Mouse (Mus musculus): ENCODE results near the gene Ptprs. TPM values are rescaled to one million over a fixed set of nuclear protein-coding genes. Genes with fewer than 3 reads are reported as not detected.

Gene Ptprs
- polyA plus RNA-seq, 1 experiment, result 24.6 TPM

DNA sequence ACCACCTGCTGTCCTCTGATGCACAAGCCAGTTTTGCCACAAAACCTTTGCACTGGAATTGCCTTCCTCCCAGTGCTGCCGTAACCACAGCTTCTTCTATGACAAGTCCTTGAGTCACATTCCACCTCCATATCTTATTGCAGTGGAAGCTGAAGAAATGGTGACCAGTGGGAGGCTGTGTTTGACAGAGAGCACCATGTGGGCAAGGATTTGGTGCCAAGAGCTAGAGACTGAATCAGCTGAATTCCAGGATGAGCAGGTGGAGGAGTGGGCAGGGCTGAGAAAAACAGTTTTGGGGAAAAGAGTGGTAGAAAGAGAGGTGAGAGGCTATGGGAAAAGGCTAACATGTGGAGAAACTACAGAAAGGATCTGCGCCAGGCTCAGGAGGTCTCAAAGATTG is 17.6 kb upstream of the Ptprs start:
- Histone ChIP-seq H3K4me3 (replicated peaks) (no peak overlapping the region), H3K36me3 (replicated peaks; ENCODE audit: low read length) (no peaks in the 10 kb centered on the region), H3K27me3 (replicated peaks) (peaks cover 49% of the 10 kb centered on the region), H3K9me3 (peaks cover 90% of the 10 kb centered on the region), H3K4me1 (no peaks in the 10 kb centered on the region)
- no peak for TF ChIP-seq GATA1 (IDR thresholded peaks at IDR 0.05; ENCODE audit: borderline replicate concordance, low read length)
- TF ChIP-seq FLI1 (IDR thresholded peaks at IDR 0.05; ENCODE audit: low read length), result no peak

GRCm38 (mm10) chr17:56490438-56491152 is 14.3 kb upstream of the Ptprs start:
- Histone ChIP-seq H3K36me3 (replicated peaks; ENCODE audit: low read length) (no peaks in the 10 kb centered on the region), H3K4me1 (peaks cover 7% of the 10 kb centered on the region; the same call in 1 of the 2 replicates), H3K4me3 (replicated peaks) (peak overlapping the region; percentile 38), H3K27me3 (replicated peaks) (peaks cover 61% of the 10 kb centered on the region), H3K9me3 (peaks cover 86% of the 10 kb centered on the region)
- TF ChIP-seq FLI1 (IDR thresholded peaks at IDR 0.05; ENCODE audit: low read length), result no peak
- no peak for TF ChIP-seq GATA1 (IDR thresholded peaks at IDR 0.05; ENCODE audit: borderline replicate concordance, low read length)

- no peaks in the 10 kb centered on the region for H3K36me3 ChIP-seq (replicated peaks; ENCODE audit: low read length)
- TF ChIP-seq GATA1 (IDR thresholded peaks at IDR 0.05; ENCODE audit: borderline replicate concordance, low read length), result no peak
- TF ChIP-seq FLI1 (IDR thresholded peaks at IDR 0.05; ENCODE audit: low read length), result no peak
- peaks cover 62% of the 10 kb centered on the region for H3K9me3 ChIP-seq
- H3K27me3 ChIP-seq (replicated peaks), result peaks cover 83% of the 10 kb centered on the region
- H3K4me3 ChIP-seq (replicated peaks), result no peak overlapping the region
- peaks cover 7% of the 10 kb centered on the region; the same call in 1 of the 2 replicates for H3K4me1 ChIP-seq
Measured at GRCm38 (mm10) chr17:56488028-56488427, 11.7 kb upstream of the Ptprs start.

DNA sequence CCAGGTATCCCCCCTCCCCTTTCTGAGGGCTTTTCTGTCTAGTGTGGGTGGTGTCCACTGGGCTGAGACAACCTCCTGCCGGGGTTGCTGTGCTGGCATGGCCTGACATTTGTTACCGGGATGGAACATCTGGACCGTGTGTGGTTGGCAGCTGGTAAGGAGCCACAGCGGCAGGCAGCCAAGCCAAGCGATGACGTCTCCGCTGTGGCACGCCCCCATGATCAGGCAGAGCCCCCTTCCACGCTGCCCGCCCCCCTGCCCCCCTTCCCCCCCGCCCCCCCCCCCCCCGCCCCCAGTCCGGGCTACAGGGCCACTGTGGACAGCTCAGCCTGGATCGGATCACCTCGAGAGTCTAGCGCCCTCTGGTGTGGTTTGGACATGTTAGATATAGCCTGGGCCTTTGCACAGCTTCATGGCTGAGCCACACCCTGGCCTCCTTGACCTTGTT is 11.2 kb upstream of the Ptprs start:
- TF ChIP-seq GATA1 (IDR thresholded peaks at IDR 0.05; ENCODE audit: borderline replicate concordance, low read length) (no peak), FLI1 (IDR thresholded peaks at IDR 0.05; ENCODE audit: low read length) (no peak)
- Histone ChIP-seq H3K27me3 (replicated peaks) (peaks cover 86% of the 10 kb centered on the region), H3K36me3 (replicated peaks; ENCODE audit: low read length) (no peaks in the 10 kb centered on the region), H3K4me1 (peaks cover 10% of the 10 kb centered on the region; the same call in 1 of the 2 replicates), H3K9me3 (peaks cover 56% of the 10 kb centered on the region), H3K4me3 (replicated peaks) (no peak overlapping the region)

GRCm38 (mm10) chr17:56485926-56486325 is 9.6 kb upstream of the Ptprs start:
- TF ChIP-seq GATA1 (IDR thresholded peaks at IDR 0.05; ENCODE audit: borderline replicate concordance, low read length), result no peak
- no peak for TF ChIP-seq FLI1 (IDR thresholded peaks at IDR 0.05; ENCODE audit: low read length)

GRCm38 (mm10) chr17:56485118-56485517 is 8.8 kb upstream of the Ptprs start:
- Histone ChIP-seq H3K36me3 (replicated peaks; ENCODE audit: low read length) (no peaks in the 10 kb centered on the region), H3K4me3 (replicated peaks) (no peak overlapping the region), H3K27me3 (replicated peaks) (peaks cover 83% of the 10 kb centered on the region), H3K9me3 (peaks cover 37% of the 10 kb centered on the region), H3K4me1 (peaks cover 21% of the 10 kb centered on the region)
- no peak for TF ChIP-seq GATA1 (IDR thresholded peaks at IDR 0.05; ENCODE audit: borderline replicate concordance, low read length)
- TF ChIP-seq FLI1 (IDR thresholded peaks at IDR 0.05; ENCODE audit: low read length), result no peak

More at GRCm38 (mm10) chr17:56485926-56486325, 9.6 kb upstream of the Ptprs start:
- peaks cover 46% of the 10 kb centered on the region for H3K9me3 ChIP-seq
- H3K4me1 ChIP-seq, result peaks cover 16% of the 10 kb centered on the region; the same call in 1 of the 2 replicates
- H3K36me3 ChIP-seq (replicated peaks; ENCODE audit: low read length), result no peaks in the 10 kb centered on the region
- no peak overlapping the region for H3K4me3 ChIP-seq (replicated peaks)
- peaks cover 91% of the 10 kb centered on the region for H3K27me3 ChIP-seq (replicated peaks)

DNA sequence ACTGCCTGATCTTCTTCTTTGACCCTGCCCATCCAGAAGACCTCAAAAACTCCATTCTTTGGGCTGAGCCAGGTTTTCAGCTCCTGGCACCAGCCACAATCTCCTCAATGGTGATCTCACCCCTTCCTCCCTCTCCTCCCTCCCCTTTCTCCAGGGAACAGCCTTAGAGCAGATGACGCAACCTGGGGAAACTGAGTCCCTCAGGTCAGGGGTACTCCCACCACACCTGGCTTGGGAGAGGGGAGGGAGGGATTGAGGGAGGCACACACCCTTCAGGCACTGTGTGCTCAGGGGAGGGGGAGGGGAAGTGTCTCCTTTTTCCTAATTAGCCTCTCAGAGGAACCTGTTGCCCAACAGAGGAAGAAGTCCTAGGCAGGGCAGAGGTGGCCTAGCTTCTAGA is 6.4 kb upstream of the Ptprs start:
- no peaks in the 10 kb centered on the region for H3K36me3 ChIP-seq (replicated peaks; ENCODE audit: low read length)
- H3K27me3 ChIP-seq (replicated peaks), result peaks cover 71% of the 10 kb centered on the region
- no peak overlapping the region for H3K4me3 ChIP-seq (replicated peaks)
- TF ChIP-seq GATA1 (IDR thresholded peaks at IDR 0.05; ENCODE audit: borderline replicate concordance, low read length), result no peak
- TF ChIP-seq FLI1 (IDR thresholded peaks at IDR 0.05; ENCODE audit: low read length), result no peak
- H3K4me1 ChIP-seq, result peaks cover 39% of the 10 kb centered on the region
- peaks cover 14% of the 10 kb centered on the region for H3K9me3 ChIP-seq

- no peaks in the 10 kb centered on the region for H3K9me3 ChIP-seq
- TF ChIP-seq FLI1 (IDR thresholded peaks at IDR 0.05; ENCODE audit: low read length) (no peak), GATA1 (IDR thresholded peaks at IDR 0.05; ENCODE audit: borderline replicate concordance, low read length) (no peak)
- peaks cover 61% of the 10 kb centered on the region for H3K4me1 ChIP-seq
- peak overlapping the region; percentile 74 for H3K4me3 ChIP-seq (replicated peaks)
- peaks cover 71% of the 10 kb centered on the region for H3K27me3 ChIP-seq (replicated peaks)
- no peaks in the 10 kb centered on the region for H3K36me3 ChIP-seq (replicated peaks; ENCODE audit: low read length)
Measured at GRCm38 (mm10) chr17:56479358-56479757, 3.1 kb upstream of the Ptprs start.

GRCm38 (mm10) chr17:56478191-56478611 is 1.9 kb upstream of the Ptprs start:
- no peaks in the 10 kb centered on the region for H3K9me3 ChIP-seq
- H3K4me3 ChIP-seq (replicated peaks), result no peak overlapping the region
- no peak for TF ChIP-seq FLI1 (IDR thresholded peaks at IDR 0.05; ENCODE audit: low read length)
- no peak for TF ChIP-seq GATA1 (IDR thresholded peaks at IDR 0.05; ENCODE audit: borderline replicate concordance, low read length)
- no peaks in the 10 kb centered on the region for H3K36me3 ChIP-seq (replicated peaks; ENCODE audit: low read length)
- H3K27me3 ChIP-seq (replicated peaks), result peaks cover 72% of the 10 kb centered on the region
- peaks cover 73% of the 10 kb centered on the region for H3K4me1 ChIP-seq

DNA sequence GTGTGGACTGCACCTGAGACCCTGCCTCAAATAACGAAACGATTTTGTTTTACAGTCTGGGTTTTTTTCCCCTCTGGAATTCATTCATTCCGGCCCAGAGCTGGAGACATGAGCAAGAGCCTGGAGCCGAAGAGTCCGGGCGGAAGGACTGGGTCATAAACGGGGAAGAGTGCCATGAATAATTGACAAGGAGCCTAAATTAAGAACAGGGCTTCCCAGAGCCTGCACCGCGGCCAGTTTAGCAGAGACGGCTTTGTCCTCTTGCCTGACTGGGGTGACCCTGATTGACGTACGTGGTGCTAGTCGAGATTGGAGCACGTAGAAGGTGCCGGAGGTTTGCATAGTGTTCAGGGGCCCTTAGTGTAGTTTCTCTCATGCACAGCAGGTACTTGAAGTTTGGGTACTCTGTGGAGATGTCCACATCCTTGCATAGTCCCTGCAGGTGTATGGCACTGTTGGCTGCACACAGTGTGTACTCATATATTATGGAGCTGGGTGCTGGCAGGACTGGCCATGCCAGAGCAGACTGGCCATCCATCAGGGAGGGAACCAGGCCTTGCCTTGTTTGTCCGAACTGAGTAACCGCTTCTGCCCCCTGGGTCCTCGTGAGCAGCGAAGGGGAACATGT is 1.0 kb upstream of the Ptprs start:
- Histone ChIP-seq H3K36me3 (replicated peaks; ENCODE audit: low read length) (no peaks in the 10 kb centered on the region), H3K9me3 (no peaks in the 10 kb centered on the region), H3K4me3 (replicated peaks) (no peak overlapping the region), H3K4me1 (peaks cover 79% of the 10 kb centered on the region), H3K27me3 (replicated peaks) (peaks cover 73% of the 10 kb centered on the region)
- TF ChIP-seq GATA1 (IDR thresholded peaks at IDR 0.05; ENCODE audit: borderline replicate concordance, low read length), result no peak
- TF ChIP-seq FLI1 (IDR thresholded peaks at IDR 0.05; ENCODE audit: low read length), result no peak
